Mouse (Mus musculus) cerebellum, adult 9-11 months (tissue): ENCODE data around the gene Gpx4.
"Not testable (repeated sequence)": the region's sequence is repeated elsewhere in the genome, so short reads cannot be mapped to it uniquely, and the experiment has no call there.

Experiments
- DNase-seq: peaks from one replicate; pipeline ENCODE4 v3.0.0; 2022

Gpx4 gene

GRCm38 (mm10) chr10:80024229-80025043 is 22.5 kb upstream of the Gpx4 start:
- no peak for DNase-seq

- DNase-seq, result no peak
These were observed 22.0 kb upstream of the Gpx4 start for GRCm38 (mm10) chr10:80025044-80025347.

GRCm38 (mm10) chr10:80025463-80025862 is 21.5 kb upstream of the Gpx4 start:
- no peak for DNase-seq

GRCm38 (mm10) chr10:80025889-80026288 is 21.1 kb upstream of the Gpx4 start:
- no peak for DNase-seq

GRCm38 (mm10) chr10:80027681-80028520 is 19.1 kb upstream of the Gpx4 start:
- DNase-seq, result no peak

GRCm38 (mm10) chr10:80028521-80028846 is 18.5 kb upstream of the Gpx4 start:
- no peak for DNase-seq

- no peak for DNase-seq
These were observed 16.8 kb upstream of the Gpx4 start for GRCm38 (mm10) chr10:80030191-80030590.

GRCm38 (mm10) chr10:80030736-80031135 is 16.2 kb upstream of the Gpx4 start:
- no peak for DNase-seq

GRCm38 (mm10) chr10:80032799-80033480 is 14.0 kb upstream of the Gpx4 start:
- peak; percentile 44 for DNase-seq

- DNase-seq, result peak; percentile 63
These were observed 13.2 kb upstream of the Gpx4 start for GRCm38 (mm10) chr10:80033511-80034391.

GRCm38 (mm10) chr10:80035148-80035547 is 11.8 kb upstream of the Gpx4 start:
- no peak for DNase-seq

- no peak for DNase-seq
These were observed 11.3 kb upstream of the Gpx4 start for GRCm38 (mm10) chr10:80035686-80036085.

GRCm38 (mm10) chr10:80036832-80037231 is 10.1 kb upstream of the Gpx4 start:
- DNase-seq, result peak; percentile 45

- peak; percentile 99 for DNase-seq
These were observed 7.4 kb upstream of the Gpx4 start, which contains the start of gene Polr2e for GRCm38 (mm10) chr10:80039559-80039979. TSS of gene Polr2e (minus strand) at chr10:80039795.

GRCm38 (mm10) chr10:80041409-80042060 is 5.4 kb upstream of the Gpx4 start:
- DNase-seq, result not testable (repeated sequence)

- peak; percentile 52 for DNase-seq
These were observed 2.9 kb upstream of the Gpx4 start for GRCm38 (mm10) chr10:80044087-80044486.

- not testable (repeated sequence) for DNase-seq
These were observed 1.6 kb upstream of the Gpx4 start for GRCm38 (mm10) chr10:80045364-80045763.

GRCm38 (mm10) chr10:80045766-80046165 is 1.2 kb upstream of the Gpx4 start:
- DNase-seq, result no peak

- no peak for DNase-seq
These were observed 1.4 kb downstream of the Gpx4 start for GRCm38 (mm10) chr10:80048396-80048795.

- no peak for DNase-seq
These were observed 1.9 kb downstream of the Gpx4 start for GRCm38 (mm10) chr10:80048834-80049233.

- no peak for DNase-seq
These were observed 3.3 kb downstream of the Gpx4 start for GRCm38 (mm10) chr10:80050244-80050643.
